Mouse (Mus musculus): ENCODE data around the gene Insyn1.

GRCm38 (mm10) chr9:58545428-58545827 lies 57.0 kb downstream of the Insyn1 start:
- TF ChIP-seq POLR2A (IDR thresholded peaks at IDR 0.05; ENCODE audit: insufficient read length, low read depth) (no peak), USF1 (IDR thresholded peaks at IDR 0.05; ENCODE audit: low read depth) (no peak), E2F4 (IDR thresholded peaks at IDR 0.05; ENCODE audit: insufficient read depth) (no peak), MAX (IDR thresholded peaks at IDR 0.05; ENCODE audit: low read depth) (no peak)

Data from myocyte (in vitro differentiated cells).